Mouse (Mus musculus) liver, embryonic 14.5 days (tissue): ENCODE data around the gene Samd14.

Source experiments
- CTCF ChIP-seq: IDR thresholded peaks from 2 replicates; pipeline ENCODE4 v1.5.1; 2016; ENCODE audit warnings: antibody characterized with exemption, low read depth, control low read depth
- EP300 ChIP-seq: IDR thresholded peaks from 2 replicates; pipeline ENCODE4 v1.6.1; 2016; ENCODE audit warnings: antibody characterized with exemption, low read depth

- TF ChIP-seq CTCF (no peak), EP300 (no peak)
Observed at GRCm38 (mm10) chr11:95026849-95027248, 17.2 kb downstream of the Samd14 start.
